12 mouse cellular contexts compared by ENCODE assay signal in the genomic region with DNA sequence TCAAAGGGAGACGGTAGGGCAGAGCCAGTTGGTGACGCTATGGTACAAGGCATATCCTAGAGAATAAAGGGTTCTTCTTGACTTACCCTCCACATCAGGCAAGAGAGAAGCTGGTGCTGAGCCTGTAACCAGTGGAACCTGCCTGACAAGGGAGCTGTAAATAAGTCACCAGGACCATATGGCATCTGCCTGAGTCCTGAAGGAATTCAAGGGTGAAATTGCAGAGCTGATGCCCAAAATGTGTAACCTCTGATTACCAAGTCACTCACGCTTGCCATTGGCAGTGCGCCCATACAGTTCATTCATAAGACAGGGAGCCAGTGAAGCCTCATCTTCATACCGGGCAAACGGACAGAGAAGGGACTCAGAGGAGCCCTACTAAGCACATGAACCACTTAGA. TPM values are rescaled to one million over a fixed set of nuclear protein-coding genes. Genes with fewer than 3 reads are reported as not detected.
A peak's percentile ranks its signal among the peaks of the same experiment; 100 is the strongest.
DNase-seq lines count a peak whose midpoint lies in the region; ATAC-seq lines count a peak whose summit lies in the region.
"Had no signal": no experiment of that assay in that cellular context is flagged by ENCODE, and none has a peak within 500 bp of the region (broad histone marks: within the 10 kb centered on the region; RNA-seq: fewer than 3 reads in every experiment).

No protein-coding gene starts in this region.

- H3K9me3 ChIP-seq in forebrain, embryonic 13.5 days (replicated peaks) = no peaks in the 10 kb centered on the region
- H3K9me3 ChIP-seq in forebrain, embryonic 10.5 days = no peaks in the 10 kb centered on the region
- H3K9me3 ChIP-seq in neural tube, embryonic 14.5 days (ENCODE audit: control insufficient read depth, low read length) = no peaks in the 10 kb centered on the region
- H3K9me3 ChIP-seq in neural tube, embryonic 15.5 days (replicated peaks) = no peaks in the 10 kb centered on the region
- H3K9me3 ChIP-seq: heart, embryonic 12.5 days; midbrain, embryonic 10.5 days had no signal

- H3K4me2 ChIP-seq in forebrain, embryonic 13.5 days = no peak overlapping the region
- H3K4me2 ChIP-seq in neural tube, embryonic 14.5 days (ENCODE audit: low read depth, low read length) = no peak overlapping the region
- H3K4me2 ChIP-seq in neural tube, embryonic 15.5 days = no peak overlapping the region
- H3K4me2 ChIP-seq: heart, embryonic 12.5 days had no signal

- no peak overlapping the region for H3K9ac ChIP-seq in forebrain, embryonic 13.5 days
- H3K9ac ChIP-seq in neural tube, embryonic 14.5 days (replicated peaks; ENCODE audit: low read depth, low read length) = no peak overlapping the region
- H3K9ac ChIP-seq in neural tube, embryonic 15.5 days (replicated peaks) = no peak overlapping the region

- WGBS in forebrain, embryonic 13.5 days = 59% methylated on average over 6 of the region's 6 CpGs
- 92% methylated on average over 6 of the region's 6 CpGs for WGBS in forebrain, embryonic 10.5 days
- WGBS in neural tube, embryonic 14.5 days = 51% methylated on average over 6 of the region's 6 CpGs
- 41% methylated on average over 6 of the region's 6 CpGs for WGBS in neural tube, embryonic 15.5 days

- DNase-seq in forebrain, embryonic 10.5 days (ENCODE audit: extremely low spot score, low spot score) = no peak
- DNase-seq in kidney, adult 18-20 months = peak; percentile 61
- peak; percentile 13 for DNase-seq in retina, postnatal 7 days (ENCODE audit: low read depth, low spot score)
- DNase-seq in spleen, adult 18-20 months = no peak
- no peak for DNase-seq in right cerebral cortex, postnatal 36 days (ENCODE audit: low spot score in 2 of 2)
- DNase-seq: liver had no signal

- no peaks in the 10 kb centered on the region for H3K27me3 ChIP-seq in forebrain, embryonic 13.5 days
- no peaks in the 10 kb centered on the region for H3K27me3 ChIP-seq in forebrain, embryonic 10.5 days (ENCODE audit: poor library complexity, severe bottlenecking)
- no peaks in the 10 kb centered on the region for H3K27me3 ChIP-seq in neural tube, embryonic 14.5 days (ENCODE audit: control insufficient read depth, insufficient read depth, low read length)
- no peaks in the 10 kb centered on the region for H3K27me3 ChIP-seq in neural tube, embryonic 15.5 days (replicated peaks)
- H3K27me3 ChIP-seq: heart, embryonic 12.5 days had no signal

- ATAC-seq in forebrain, embryonic 13.5 days = 0 out of 2 replicates have a peak, but pooled peaks have one; percentile 22
- ATAC-seq in neural tube, embryonic 14.5 days (ENCODE audit: low read depth) = peak; percentile 59; the same call in 1 of the 2 replicates
- no peak for ATAC-seq in neural tube, embryonic 15.5 days (ENCODE audit: low FRiP score)

- H3K4me1 ChIP-seq in forebrain, embryonic 13.5 days = peaks cover 67% of the 10 kb centered on the region
- H3K4me1 ChIP-seq in forebrain, embryonic 10.5 days = peaks cover 25% of the 10 kb centered on the region
- peaks cover 13% of the 10 kb centered on the region; the same call in 1 of the 2 replicates for H3K4me1 ChIP-seq in neural tube, embryonic 14.5 days (ENCODE audit: control insufficient read depth, insufficient read depth, low read length)
- H3K4me1 ChIP-seq in neural tube, embryonic 15.5 days = peaks cover 24% of the 10 kb centered on the region

- no peaks in the 10 kb centered on the region for H3K36me3 ChIP-seq in forebrain, embryonic 13.5 days (ENCODE audit: poor library complexity, severe bottlenecking)
- no peaks in the 10 kb centered on the region for H3K36me3 ChIP-seq in forebrain, embryonic 10.5 days (replicated peaks)
- no peaks in the 10 kb centered on the region for H3K36me3 ChIP-seq in neural tube, embryonic 14.5 days (ENCODE audit: control insufficient read depth, insufficient read depth, low read length)
- no peaks in the 10 kb centered on the region for H3K36me3 ChIP-seq in neural tube, embryonic 15.5 days
- H3K36me3 ChIP-seq: heart, embryonic 12.5 days; midbrain, embryonic 10.5 days had no signal

- no peak overlapping the region; the same call in none of the 2 replicates for H3K27ac ChIP-seq in forebrain, embryonic 13.5 days
- H3K27ac ChIP-seq in forebrain, embryonic 10.5 days = no peak overlapping the region
- H3K27ac ChIP-seq in neural tube, embryonic 14.5 days (ENCODE audit: low read depth, low read length) = no peak overlapping the region
- no peak overlapping the region for H3K27ac ChIP-seq in neural tube, embryonic 15.5 days (replicated peaks)
- H3K27ac ChIP-seq: layer of hippocampus, adult 2 months; midbrain, embryonic 10.5 days had no signal

- no peak overlapping the region for H3K4me3 ChIP-seq in forebrain, embryonic 13.5 days
- H3K4me3 ChIP-seq in forebrain, embryonic 10.5 days = no peak overlapping the region
- no peak overlapping the region for H3K4me3 ChIP-seq in neural tube, embryonic 14.5 days (ENCODE audit: low read depth, low read length)
- H3K4me3 ChIP-seq in neural tube, embryonic 15.5 days (replicated peaks) = no peak overlapping the region
- H3K4me3 ChIP-seq: heart, embryonic 12.5 days; layer of hippocampus, adult 2 months; midbrain, embryonic 10.5 days had no signal

RNA-seq across cellular contexts. Expression of a gene that starts 37.0 kb away (rescaled TPM):
- polyA plus RNA-seq in forebrain, embryonic 13.5 days (2015; fragmentation: Nextera tagmentation; extraction: Ambion mirVana) = 31.5 and 34.4 TPM in 2 replicates
- polyA plus RNA-seq in forebrain, embryonic 10.5 days (2016; fragmentation: Nextera tagmentation; extraction: Ambion mirVana) = 11.0 and 11.2 TPM in 2 replicates
- polyA plus RNA-seq in neural tube, embryonic 14.5 days (2014; fragmentation: Nextera tagmentation; extraction: Ambion mirVana) = 33.8 and 34.2 TPM in 2 replicates
- 20.0 and 23.7 TPM in 2 replicates for polyA plus RNA-seq in neural tube, embryonic 15.5 days (2015; fragmentation: Nextera tagmentation; extraction: Ambion mirVana)

Comparison
In these comparisons a context has a peak if more than half of its experiments do, and no peak if none do; other contexts are left out.
1. DNase-seq: peak in kidney, adult 18-20 months (single experiment) and retina, postnatal 7 days (single experiment); none in forebrain, embryonic 10.5 days (single experiment), spleen, adult 18-20 months (0 of 2) and right cerebral cortex, postnatal 36 days (0 of 2).